Mouse (Mus musculus) lung, postnatal 0 days (tissue): ENCODE data around the gene Plxnc1.

Source experiments
- CTCF ChIP-seq: IDR thresholded peaks from 2 replicates; pipeline ENCODE4 v1.5.1; 2016; ENCODE audit warnings: antibody characterized with exemption, mild to moderate bottlenecking
- EP300 ChIP-seq: IDR thresholded peaks from 2 replicates; pipeline ENCODE4 v1.6.1; 2016; ENCODE audit warnings: antibody characterized with exemption, mild to moderate bottlenecking, control low read depth

DNA sequence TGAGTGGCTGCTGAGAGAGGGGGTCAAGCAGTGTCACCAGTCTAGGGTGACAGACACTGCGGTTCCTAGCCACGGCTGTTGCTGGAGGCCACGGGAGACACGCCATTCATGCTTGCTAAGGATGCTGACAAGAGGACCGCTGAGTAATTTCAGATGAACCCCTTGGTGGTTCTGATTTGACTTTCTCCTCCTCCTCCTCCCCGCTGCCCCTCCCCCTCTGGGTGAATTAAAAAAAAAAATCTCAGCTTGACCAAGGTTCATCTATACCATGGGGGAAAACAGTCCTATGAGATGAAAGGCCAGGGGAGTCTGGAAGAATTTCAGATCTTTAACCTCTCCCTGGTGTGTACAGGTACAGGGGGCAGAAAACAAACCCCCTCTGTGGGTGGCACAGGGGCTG lies 22.9 kb downstream of the Plxnc1 start:
- TF ChIP-seq CTCF = no peak
- TF ChIP-seq EP300 = no peak
